Mouse (Mus musculus) cerebellum, adult 9-11 months (tissue): ENCODE measurements around the gene Gm14190.
"Not testable (repeated sequence)": the region's sequence is repeated elsewhere in the genome, so short reads cannot be mapped to it uniquely, and the experiment has no call there.

Source experiments
- DNase-seq: peaks from one replicate; pipeline ENCODE4 v3.0.0; 2022

Gene Gm14190

GRCm38 (mm10) chr11:99690463-99690862, at the start of gene Gm14190:
Gm14190 (minus strand) TSS chr11:99690740.
- DNase-seq = no peak

- DNase-seq = no peak
These were observed 43.6 kb upstream of the Gm14190 start, which contains the start of gene Gm14180 for GRCm38 (mm10) chr11:99734190-99734589. Gm14180 (minus strand) TSS chr11:99734290.

GRCm38 (mm10) chr11:99724061-99724460, 33.5 kb upstream of the Gm14190 start:
- peak; percentile 4 for DNase-seq

- no peak for DNase-seq
These were observed 28.2 kb upstream of the Gm14190 start for GRCm38 (mm10) chr11:99718759-99719158.

GRCm38 (mm10) chr11:99685235-99685634, 5.3 kb downstream of the Gm14190 start:
- DNase-seq = not testable (repeated sequence)

GRCm38 (mm10) chr11:99683481-99683880, 7.1 kb downstream of the Gm14190 start:
- DNase-seq = no peak

GRCm38 (mm10) chr11:99665860-99666259, 24.7 kb downstream of the Gm14190 start, which contains the start of gene Krtap4-6:
Krtap4-6 (minus strand) TSS chr11:99665960.
- DNase-seq = no peak

GRCm38 (mm10) chr11:99662802-99663201, 27.7 kb downstream of the Gm14190 start:
- DNase-seq = no peak

GRCm38 (mm10) chr11:99659256-99659655, 31.3 kb downstream of the Gm14190 start:
- no peak for DNase-seq

- not testable (repeated sequence) for DNase-seq
These were observed 32.0 kb downstream of the Gm14190 start, which contains the start of gene Gm11563 for GRCm38 (mm10) chr11:99658467-99659010. Gm11563 (minus strand) TSS chr11:99658960.

GRCm38 (mm10) chr11:99657051-99657450, 33.5 kb downstream of the Gm14190 start:
- no peak for DNase-seq

GRCm38 (mm10) chr11:99650136-99650535, 40.4 kb downstream of the Gm14190 start, which contains the start of gene Gm11555:
Gm11555 (minus strand) TSS chr11:99650236.
- DNase-seq = no peak

- no peak for DNase-seq
These were observed 44.1 kb downstream of the Gm14190 start for GRCm38 (mm10) chr11:99646444-99646843.

GRCm38 (mm10) chr11:99644351-99644750, 46.2 kb downstream of the Gm14190 start:
- no peak for DNase-seq

GRCm38 (mm10) chr11:99643635-99644139, 46.9 kb downstream of the Gm14190 start, which contains the start of gene Krtap4-7:
Krtap4-7 (minus strand) TSS chr11:99644089.
- DNase-seq = not testable (repeated sequence)

- no peak for DNase-seq
These were observed 49.6 kb downstream of the Gm14190 start for GRCm38 (mm10) chr11:99640926-99641325.
